Mouse (Mus musculus) heart, embryonic 14.5 days (tissue): Measurements from ENCODE around the gene Hoxc4. TPM values are rescaled to one million over a fixed set of nuclear protein-coding genes. Genes with fewer than 3 reads are reported as not detected.

Experiments
- ATAC-seq: fragments of 200-750 bp; cut with Nextera tagmentation; 2 replicates; pipeline ENCODE4 v1.8.0; 2017; ENCODE audit warnings: low read depth, moderate TSS enrichment; ENCODE audit not compliant: insufficient number of reproducible peaks, insufficient read depth, low FRiP score
- H3K27ac ChIP-seq, 2 experiments: fragments of 200-500 bp in 1 of 2; fragments of 300-500 bp in 1 of 2; sonication (generic) in 1 of 2; replicated peaks in 1 of 2; 2 replicates each; pipeline ENCODE4 v1.5.1; 2012 to 2014; ENCODE audit warnings: low read depth in 2 of 2, low read length in 2 of 2, control low read depth in 1 of 2, mild to moderate bottlenecking in 1 of 2, mixed read lengths in 1 of 2; ENCODE audit not compliant: control insufficient read depth in 1 of 2, insufficient read depth in 1 of 2
- H3K27me3 ChIP-seq: fragments of 300-500 bp; sonication (generic); 2 replicates; pipeline ENCODE4 v1.6.1; 2014; ENCODE audit warnings: mild to moderate bottlenecking, low read length, control low read depth; ENCODE audit not compliant: control insufficient read depth, insufficient read depth
- H3K36me3 ChIP-seq: fragments of 300-500 bp; sonication (generic); 2 replicates; pipeline ENCODE4 v1.6.1; 2014; ENCODE audit warnings: mild to moderate bottlenecking, control low read depth, low read length, mixed read lengths; ENCODE audit not compliant: control insufficient read depth, insufficient read depth
- H3K4me1 ChIP-seq, 2 experiments: fragments of 200-500 bp in 1 of 2; fragments of 300-500 bp in 1 of 2; sonication (generic) in 1 of 2; 2 replicates each; pipeline ENCODE4 v1.6.1; 2012 to 2014; ENCODE audit warnings: low read length in 2 of 2, control low read depth in 1 of 2, mixed read lengths in 1 of 2; ENCODE audit not compliant: control insufficient read depth in 2 of 2, insufficient read depth in 2 of 2
- H3K4me2 ChIP-seq: fragments of 300-500 bp; sonication (generic); 2 replicates; pipeline ENCODE4 v1.6.1; 2014; ENCODE audit warnings: mild to moderate bottlenecking, low read length
- H3K4me3 ChIP-seq, 2 experiments: fragments of 200-500 bp in 1 of 2; fragments of 300-500 bp in 1 of 2; sonication (generic) in 1 of 2; 2 replicates each; pipeline ENCODE4 v1.5.1; 2012 to 2014; ENCODE audit warnings: low read length in 2 of 2, mild to moderate bottlenecking in 2 of 2, control low read depth in 1 of 2, low read depth in 1 of 2, moderate library complexity in 1 of 2; ENCODE audit not compliant: control insufficient read depth in 1 of 2, insufficient read depth in 1 of 2
- H3K9ac ChIP-seq: fragments of 300-500 bp; sonication (generic); 2 replicates; pipeline ENCODE4 v1.6.1; 2014; ENCODE audit warnings: mild to moderate bottlenecking, low read length
- H3K9me3 ChIP-seq: fragments of 300-500 bp; sonication (generic); 2 replicates; pipeline ENCODE4 v1.6.1; 2016; ENCODE audit warnings: low read length, control low read depth; ENCODE audit not compliant: control insufficient read depth
- WGBS: fragments of 180-500 bp; shearing (Covaris S2); extraction: QIAGEN DNeasy Blood & Tissue Kit; methylation state at CpG from one replicate; pipeline ENCODE4 v1.1.7; 2014; 5-methylcytosine and 5-hydroxymethylcytosine counted together
- polyA plus RNA-seq: library from polyadenylated mRNA; unstranded; fragments of >200 nt; fragmentation: Nextera tagmentation; extraction: Ambion mirVana; gene quantifications from 2 replicates; pipeline ENCODE4 v1.2.1, GENCODE M21; 2014

The Hoxc4 gene
- polyA plus RNA-seq, 1 experiment from 2014 or later, result 0.30 TPM

- ATAC-seq, result no peak
- Histone ChIP-seq H3K4me3 (no peak overlapping the region), H3K36me3 (no peaks in the 10 kb centered on the region), H3K4me2 (no peak overlapping the region), H3K9ac (no peak overlapping the region), H3K27me3 (peaks cover 98% of the 10 kb centered on the region), H3K9me3 (no peaks in the 10 kb centered on the region), H3K4me1 (0 out of 4 replicates have a peak, but pooled peaks cover 0 to 4% of the 10 kb centered on the region in 2 experiments), H3K27ac (no peak overlapping the region)
- 4% methylated on average over 17 of the region's 17 CpGs for WGBS
These were observed 5.3 kb upstream of the Hoxc4 start for GRCm38 (mm10) chr15:103013238-103013984.

GRCm38 (mm10) chr15:103014166-103015008 lies 4.3 kb upstream of the Hoxc4 start:
- Histone ChIP-seq H3K27me3 (peaks cover 98% of the 10 kb centered on the region), H3K4me2 (peak overlapping the region; percentile 35), H3K4me3 (peak overlapping the region in 1 of 2 experiments; percentile 24; a peak in 2 of 4 replicates), H3K36me3 (no peaks in the 10 kb centered on the region), H3K9ac (no peak overlapping the region), H3K27ac (no peak overlapping the region), H3K9me3 (no peaks in the 10 kb centered on the region), H3K4me1 (0 out of 4 replicates have a peak, but pooled peaks cover 0 to 4% of the 10 kb centered on the region in 2 experiments)
- no peak for ATAC-seq
- 1% methylated on average over 46 of the region's 57 CpGs for WGBS

- H3K9ac ChIP-seq, result no peak overlapping the region
- no peak overlapping the region; a peak in 1 of 4 replicates for H3K4me3 ChIP-seq
- H3K27ac ChIP-seq, result no peak overlapping the region
- H3K9me3 ChIP-seq, result no peaks in the 10 kb centered on the region
- 0 out of 4 replicates have a peak, but pooled peaks cover 0 to 4% of the 10 kb centered on the region in 2 experiments for H3K4me1 ChIP-seq
- peaks cover 98% of the 10 kb centered on the region for H3K27me3 ChIP-seq
- 3% methylated on average over 22 of the region's 28 CpGs for WGBS
- no peaks in the 10 kb centered on the region for H3K36me3 ChIP-seq
- ATAC-seq, result no peak
- H3K4me2 ChIP-seq, result no peak overlapping the region
These were observed 3.7 kb upstream of the Hoxc4 start for GRCm38 (mm10) chr15:103015009-103015399.

GRCm38 (mm10) chr15:103015406-103016166 lies 3.1 kb upstream of the Hoxc4 start:
- 1% methylated on average over 19 of the region's 19 CpGs for WGBS
- Histone ChIP-seq H3K36me3 (no peaks in the 10 kb centered on the region), H3K27ac (no peak overlapping the region), H3K9ac (no peak overlapping the region), H3K27me3 (peaks cover 98% of the 10 kb centered on the region), H3K9me3 (no peaks in the 10 kb centered on the region), H3K4me2 (no peak overlapping the region), H3K4me3 (no peak overlapping the region), H3K4me1 (0 out of 4 replicates have a peak, but pooled peaks cover 0 to 4% of the 10 kb centered on the region in 2 experiments)
- no peak for ATAC-seq

- Histone ChIP-seq H3K9ac (no peak overlapping the region), H3K4me3 (no peak overlapping the region), H3K4me2 (no peak overlapping the region), H3K27me3 (peaks cover 100% of the 10 kb centered on the region), H3K9me3 (no peaks in the 10 kb centered on the region), H3K36me3 (no peaks in the 10 kb centered on the region), H3K4me1 (no peaks in the 10 kb centered on the region), H3K27ac (no peak overlapping the region)
- WGBS, result 1% methylated on average over 8 of the region's 8 CpGs
- no peak for ATAC-seq
These were observed 2.2 kb downstream of the Hoxc4 start for GRCm38 (mm10) chr15:103020899-103021418.

- 8% methylated on average over 8 of the region's 8 CpGs for WGBS
- Histone ChIP-seq H3K4me1 (no peaks in the 10 kb centered on the region), H3K4me3 (no peak overlapping the region), H3K4me2 (no peak overlapping the region), H3K27me3 (peaks cover 100% of the 10 kb centered on the region), H3K9ac (no peak overlapping the region), H3K36me3 (no peaks in the 10 kb centered on the region), H3K27ac (no peak overlapping the region), H3K9me3 (no peaks in the 10 kb centered on the region)
- no peak for ATAC-seq
These were observed 2.8 kb downstream of the Hoxc4 start for GRCm38 (mm10) chr15:103021544-103021943.

GRCm38 (mm10) chr15:103024131-103024530 lies 5.4 kb downstream of the Hoxc4 start:
- Histone ChIP-seq H3K27me3 (peaks cover 100% of the 10 kb centered on the region), H3K36me3 (no peaks in the 10 kb centered on the region), H3K4me2 (no peak overlapping the region), H3K27ac (no peak overlapping the region), H3K4me1 (no peaks in the 10 kb centered on the region), H3K9ac (no peak overlapping the region), H3K9me3 (no peaks in the 10 kb centered on the region), H3K4me3 (no peak overlapping the region)
- 2% methylated on average over 2 of the region's 2 CpGs for WGBS
- ATAC-seq, result no peak
